In the genomic region with DNA sequence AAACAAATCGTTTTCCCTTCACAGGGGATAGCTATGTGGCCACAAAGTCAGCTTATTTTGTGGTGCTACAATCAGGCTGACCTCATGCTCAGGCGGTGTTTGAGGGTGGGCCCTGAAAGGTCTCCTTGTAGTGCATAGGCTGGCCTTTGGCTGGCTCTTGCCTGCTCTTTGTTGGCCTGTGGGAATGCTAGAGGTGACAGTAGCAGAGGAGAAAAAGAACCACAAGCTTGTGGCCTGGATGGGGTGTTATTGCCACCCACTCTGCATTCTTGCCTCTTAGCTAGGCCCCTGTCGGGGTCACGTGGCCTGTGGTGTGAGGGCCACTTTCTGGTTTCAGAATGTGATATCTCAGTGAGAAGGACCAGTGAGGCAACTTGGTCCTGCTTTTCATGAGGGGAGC, we compare ENCODE assay signal across 22 mouse cellular contexts. TPM values are rescaled to one million over a fixed set of nuclear protein-coding genes. Genes with fewer than 3 reads are reported as not detected.
A peak's percentile ranks its signal among the peaks of the same experiment; 100 is the strongest.
DNase-seq lines count a peak whose midpoint lies in the region; ATAC-seq and TF ChIP-seq lines count a peak whose summit lies in the region.
"Had no signal": no experiment of that assay in that cellular context is flagged by ENCODE, and none has a peak within 500 bp of the region (broad histone marks: within the 10 kb centered on the region; RNA-seq: fewer than 3 reads in every experiment).

No protein-coding gene starts in this region.

- peak overlapping the region; percentile 47; the same call in 1 of the 2 replicates for H3K27ac ChIP-seq in heart, embryonic 10.5 days
- H3K27ac ChIP-seq in lung, postnatal 0 days (ENCODE audit: low read length): no peak overlapping the region
- no peak overlapping the region for H3K27ac ChIP-seq in kidney, adult 2 months (ENCODE audit: insufficient read depth, low read depth, low read length)
- H3K27ac ChIP-seq: embryonic facial prominence, embryonic 12.5 days; forebrain, embryonic 13.5 days; hindbrain, embryonic 10.5 days; hindbrain, embryonic 15.5 days had no signal

- H3K9me3 ChIP-seq in heart, embryonic 10.5 days: no peaks in the 10 kb centered on the region
- no peaks in the 10 kb centered on the region for H3K9me3 ChIP-seq in lung, postnatal 0 days (ENCODE audit: low read length)
- H3K9me3 ChIP-seq: embryonic facial prominence, embryonic 12.5 days; forebrain, embryonic 13.5 days; G1E; hindbrain, embryonic 10.5 days; hindbrain, embryonic 15.5 days had no signal

- no peaks in the 10 kb centered on the region for H3K27me3 ChIP-seq in heart, embryonic 10.5 days (ENCODE audit: insufficient read depth, poor library complexity, severe bottlenecking)
- H3K27me3 ChIP-seq in lung, postnatal 0 days (replicated peaks; ENCODE audit: insufficient read depth, low read length): no peaks in the 10 kb centered on the region
- H3K27me3 ChIP-seq in myocyte (ENCODE audit: control insufficient read depth, insufficient read depth, insufficient read length): no peaks in the 10 kb centered on the region
- H3K27me3 ChIP-seq in kidney, adult 2 months (replicated peaks; ENCODE audit: control insufficient read depth, insufficient read depth, low read length): no peaks in the 10 kb centered on the region
- H3K27me3 ChIP-seq: embryonic facial prominence, embryonic 12.5 days; forebrain, embryonic 13.5 days; hindbrain, embryonic 15.5 days had no signal

- H3K4me2 ChIP-seq in lung, postnatal 0 days (replicated peaks; ENCODE audit: low read depth, low read length): no peak overlapping the region
- peak overlapping the region; percentile 26 for H3K4me2 ChIP-seq in myocyte (ENCODE audit: low read depth)
- H3K4me2 ChIP-seq: embryonic facial prominence, embryonic 12.5 days; forebrain, embryonic 13.5 days; hindbrain, embryonic 15.5 days had no signal

- intact Hi-C loops in heart, postnatal 10 days (cut with DNase I): no loop called here

- H3K4me1 ChIP-seq in heart, embryonic 10.5 days: peaks cover 28% of the 10 kb centered on the region
- peaks cover 7% of the 10 kb centered on the region; the same call in 1 of the 2 replicates for H3K4me1 ChIP-seq in lung, postnatal 0 days (ENCODE audit: insufficient read depth, low read depth, low read length)
- H3K4me1 ChIP-seq in kidney, adult 2 months (ENCODE audit: control insufficient read depth, insufficient read depth, low read length): peaks cover 6% of the 10 kb centered on the region; the same call in 1 of the 2 replicates
- H3K4me1 ChIP-seq: forebrain, embryonic 13.5 days had no signal

- no peak for TF ChIP-seq CTCF in lung, postnatal 0 days (IDR thresholded peaks at IDR 0.05)
- no peak for TF ChIP-seq CTCF in kidney, adult 2 months (conservative IDR thresholded peaks at IDR 0.05; ENCODE audit: insufficient read depth, insufficient read length, low read depth, low read length)

- no peak overlapping the region for H3ac ChIP-seq in myocyte (ENCODE audit: control insufficient read depth, insufficient read length)

- no peaks in the 10 kb centered on the region for H3K79me2 ChIP-seq in myocyte (ENCODE audit: control insufficient read depth, insufficient read depth)

- H3K4me3 ChIP-seq in heart, embryonic 10.5 days: no peak overlapping the region
- H3K4me3 ChIP-seq in lung, postnatal 0 days (ENCODE audit: low read depth, low read length): no peak overlapping the region
- no peak overlapping the region for H3K4me3 ChIP-seq in myocyte
- no peak overlapping the region for H3K4me3 ChIP-seq in kidney, adult 2 months (ENCODE audit: insufficient read depth, low read depth, low read length)
- H3K4me3 ChIP-seq: embryonic facial prominence, embryonic 12.5 days; forebrain, embryonic 13.5 days; hindbrain, embryonic 10.5 days; hindbrain, embryonic 15.5 days had no signal

- 0 out of 2 replicates have a peak, but pooled peaks have one; percentile 10 for ATAC-seq in lung, postnatal 0 days
- ATAC-seq: forebrain, embryonic 13.5 days; forebrain, postnatal 0 days; intestine, embryonic 16.5 days had no signal

- no peak overlapping the region for H3K9ac ChIP-seq in lung, postnatal 0 days (replicated peaks; ENCODE audit: low read depth)
- H3K9ac ChIP-seq: embryonic facial prominence, embryonic 12.5 days; forebrain, embryonic 13.5 days; forebrain, postnatal 0 days; hindbrain, embryonic 15.5 days had no signal

- no peak for TF ChIP-seq POLR2A in myocyte (IDR thresholded peaks at IDR 0.05; ENCODE audit: insufficient read length, low read depth)
- TF ChIP-seq POLR2A in kidney, adult 2 months (IDR thresholded peaks at IDR 0.05; ENCODE audit: low read depth, low read length): no peak

- WGBS in heart, embryonic 10.5 days: 68% methylated on average over 4 of the region's 4 CpGs
- WGBS in lung, postnatal 0 days: 76% methylated on average over 4 of the region's 4 CpGs
- WGBS in kidney, adult 2 months: 82% methylated on average over 4 of the region's 4 CpGs

- no peak for DNase-seq in heart, embryonic 10.5 days (ENCODE audit: low spot score)
- DNase-seq in heart, postnatal 10 days: no peak
- no peak for DNase-seq in lung, postnatal 0 days (ENCODE audit: low spot score)
- no peak for DNase-seq in lung, adult 18-20 months
- peak; percentile 70 for DNase-seq in Muller cell, postnatal 12 days (ENCODE audit: inconsistent ontology term)
- DNase-seq in spleen, adult 12 weeks (ENCODE audit: low spot score): no peak
- DNase-seq in kidney, adult 2 months: no peak
- DNase-seq: adrenal gland, adult 8-10 months; adrenal gland, postnatal 36 days; cerebellum, adult 11 months; cerebellum, adult 8-10 months; cerebellum, postnatal 14 days; embryo, embryonic 11 days; forebrain, postnatal 0 days; gastrocnemius, postnatal 14 days had no signal

- no peak for TF ChIP-seq EP300 in lung, postnatal 0 days (IDR thresholded peaks at IDR 0.05)

- H3K36me3 ChIP-seq in heart, embryonic 10.5 days: peaks cover 8% of the 10 kb centered on the region; the same call in 1 of the 2 replicates
- H3K36me3 ChIP-seq in lung, postnatal 0 days (ENCODE audit: insufficient read depth, low read length): peaks cover 5% of the 10 kb centered on the region; the same call in 1 of the 2 replicates
- H3K36me3 ChIP-seq in myocyte (ENCODE audit: control insufficient read depth, insufficient read depth): no peaks in the 10 kb centered on the region
- no peaks in the 10 kb centered on the region for H3K36me3 ChIP-seq in kidney, adult 2 months (ENCODE audit: control insufficient read depth, insufficient read depth, low read length)
- H3K36me3 ChIP-seq: hindbrain, embryonic 15.5 days had no signal

TF ChIP-seq in myocyte, 11 proteins besides CTCF, POLR2A, EP300 and RAD21:
- TF ChIP-seq USF1 (IDR thresholded peaks at IDR 0.05; ENCODE audit: low read depth) (peak; percentile 85), TCF3 (IDR thresholded peaks at IDR 0.05; ENCODE audit: insufficient read length, low read depth) (no peak), MYOG (IDR thresholded peaks at IDR 0.05; ENCODE audit: control insufficient read depth in 1 of 3, insufficient read depth in 1 of 3, insufficient read length in 2 of 3, low read depth in 2 of 3) (peak in 1 of 3 experiments; percentile 14)

RNA-seq across cellular contexts. Expression of a gene that starts 54.1 kb away (rescaled TPM):
- 14.7 and 15.4 TPM in 2 replicates for polyA plus RNA-seq in heart, embryonic 10.5 days (2016; fragmentation: Nextera tagmentation; extraction: Ambion mirVana)
- 10 to 100 TPM; 30.7 to 36.8 TPM for total RNA-seq in heart, postnatal 10 days (2021)
- polyA plus RNA-seq in lung, postnatal 0 days (2015; fragmentation: Nextera tagmentation; extraction: Ambion mirVana): 21.4 and 22.0 TPM in 2 replicates
- 5.4 TPM for polyA plus RNA-seq in myocyte (2012; fragmentation: generic; extraction: Trizol)
- 10.4 and 11.1 TPM in 2 replicates for polyA plus RNA-seq in kidney, adult 2 months (2012; rRNA removed)
